Mouse (Mus musculus) B cell, adult 67 days (primary cell): ENCODE data around the gene Hspe1. TPM values are rescaled to one million over a fixed set of nuclear protein-coding genes. Genes with fewer than 3 reads are reported as not detected.

Experiments used
- total RNA-seq, 2 experiments: library from RNA; stranded (reverse); gene quantifications; 4 replicates each; pipeline ENCODE4 v1.2.4; 2023

Hspe1 gene
- 100 to 1,000 TPM; 123 to 139 TPM for total RNA-seq

GRCm38 (mm10) chr1:55087932-55088610, at the start of gene Hspe1, which contains the start of gene Hspd1:
TSS of gene Hspe1 (plus strand) at chr1:55088132.
TSS of gene Hspd1 (minus strand) at chr1:55088243.

GRCm38 (mm10) chr1:55052355-55052953, 35.5 kb upstream of the Hspe1 start, which contains the start of gene Coq10b:
TSS of gene Coq10b (plus strand) at chr1:55052770.

GRCm38 (mm10) chr1:55130943-55131401, 43.0 kb downstream of the Hspe1 start, which contains the start of gene Mob4:
TSS of gene Mob4 (plus strand) at chr1:55131231.

Other genes starting within 250 kb of the Hspe1 start
- gene Ankrd44, start 161.7 kb upstream of the Hspe1 start, total RNA-seq = 100 to 1,000 TPM; 430 to 437 TPM
- 100 to 1,000 TPM; 427 to 448 TPM for gene Sf3b1, start 60.7 kb upstream of the Hspe1 start, total RNA-seq
- 10 to 100 TPM; 53.0 to 60.8 TPM for gene Coq10b, start 35.4 kb upstream of the Hspe1 start, total RNA-seq
- gene Hspd1, start 111 bp downstream of the Hspe1 start, total RNA-seq = 100 to 1,000 TPM in 1 of 2 experiments, 10 to 100 TPM in 1; 92.1 to 151 TPM
- 10 to 100 TPM; 80.0 to 86.2 TPM for gene Mob4, start 43.1 kb downstream of the Hspe1 start, total RNA-seq
- gene Rftn2, start 138.7 kb downstream of the Hspe1 start, total RNA-seq = 10 to 100 TPM; 11.0 to 11.3 TPM
- gene Mars2, start 149.0 kb downstream of the Hspe1 start, total RNA-seq = 10 to 100 TPM; 13.4 to 15.6 TPM